Mouse (Mus musculus) retina, postnatal 7 days (tissue): ENCODE results near the gene Fam124b.

Experiments
- DNase-seq: peaks from one replicate; pipeline ENCODE4 v3.0.0-alpha.2; 2012; ENCODE audit warnings: low read depth, low spot score

Fam124b gene

GRCm38 (mm10) chr1:80177651-80178382 lies 40.5 kb downstream of the Fam124b start:
- DNase-seq: no peak

- DNase-seq: no peak
Measured at GRCm38 (mm10) chr1:80167706-80168105, 50.6 kb downstream of the Fam124b start.

DNA sequence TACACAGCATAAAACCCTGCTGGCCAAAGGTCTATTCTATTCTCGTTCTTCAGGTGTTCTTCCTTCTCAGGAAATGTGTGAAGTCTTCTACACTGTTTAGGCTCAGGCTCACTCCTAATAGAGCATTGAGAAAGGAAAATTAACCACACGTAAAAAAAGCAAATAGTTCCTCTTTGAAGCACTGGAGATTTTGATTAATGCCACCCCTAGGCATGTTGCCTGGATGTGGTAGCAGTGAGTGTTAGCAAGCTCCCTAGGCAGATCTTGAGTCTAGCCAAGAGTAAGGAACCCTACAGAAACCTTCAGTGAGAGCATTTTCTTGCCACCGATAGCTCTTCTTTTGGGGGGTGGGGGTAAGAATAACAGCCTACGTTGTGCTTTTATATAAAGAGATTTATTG lies 51.7 kb downstream of the Fam124b start:
- no peak for DNase-seq

- DNase-seq: no peak
Measured at GRCm38 (mm10) chr1:80165391-80165790, 52.9 kb downstream of the Fam124b start.

DNA sequence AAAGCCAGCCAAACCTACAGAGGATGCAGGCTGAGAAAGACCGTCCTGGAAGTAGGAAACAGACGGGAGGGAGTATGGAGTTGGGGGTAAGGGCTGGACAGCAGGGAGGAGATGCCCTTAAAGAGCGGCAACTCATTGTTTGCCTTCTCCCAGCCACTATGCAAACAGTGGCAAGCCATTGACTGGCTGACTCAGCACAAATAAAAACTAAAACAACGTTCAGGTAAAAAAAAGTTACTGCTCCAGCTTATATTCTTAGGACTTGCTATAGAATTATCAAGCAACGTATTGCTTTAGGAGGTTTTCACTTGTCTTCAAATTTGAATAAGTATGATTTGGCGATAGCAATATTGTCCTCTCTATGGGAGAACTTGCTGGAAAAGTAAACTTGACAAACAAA lies 55.3 kb downstream of the Fam124b start:
- DNase-seq: no peak

DNA sequence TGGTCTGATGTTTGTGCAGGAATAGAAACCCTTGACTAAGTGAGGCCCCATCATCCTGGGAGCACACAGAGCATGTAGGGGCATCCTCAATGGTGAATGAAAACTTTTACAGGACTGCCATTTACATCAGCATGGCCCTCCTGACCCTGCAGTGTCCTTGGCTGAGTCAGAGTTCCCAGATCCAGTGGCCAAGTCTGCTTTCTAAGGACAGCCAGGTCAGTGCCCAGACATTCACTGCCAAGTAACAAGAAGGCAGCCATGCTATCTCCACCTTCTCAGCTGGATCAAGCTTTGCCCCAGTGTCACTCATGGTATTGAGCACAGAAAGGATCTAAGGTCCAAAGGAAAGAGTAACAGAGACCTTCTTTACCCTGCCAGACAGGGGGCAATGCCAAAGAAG lies 58.7 kb downstream of the Fam124b start:
- no peak for DNase-seq

GRCm38 (mm10) chr1:80154902-80155301 lies 63.4 kb downstream of the Fam124b start:
- no peak for DNase-seq

GRCm38 (mm10) chr1:80153125-80153716 lies 65.1 kb downstream of the Fam124b start:
- DNase-seq: no peak

- no peak for DNase-seq
Measured at GRCm38 (mm10) chr1:80150681-80151080, 67.6 kb downstream of the Fam124b start.
